Mouse (Mus musculus) left cerebral cortex, postnatal 36 days (tissue): ENCODE results near the gene Plxna4. TPM values are rescaled to one million over a fixed set of nuclear protein-coding genes. Genes with fewer than 3 reads are reported as not detected.
A peak's percentile ranks its signal among the peaks of the same experiment; 100 is the strongest.

Experiments
- DNase-seq, 2 experiments: peaks; one replicate each; pipeline ENCODE4 v3.0.0; 2021 to 2022; ENCODE audit warnings: low spot score in 2 of 2, mixed read lengths in 1 of 2
- intact Hi-C: fragments of 180-260 bp; cut with DNase I; formaldehyde crosslinking; loops from one replicate; pipeline ENCODE4 v1.15.1; 2025
- total RNA-seq, 2 experiments: library from RNA; stranded (reverse); gene quantifications; 2 replicates each; pipeline ENCODE4 v1.2.3; 2021

Plxna4 gene
- total RNA-seq, 2 experiments from 2014 or later, result 62.9 to 70.2 TPM

- intact Hi-C loops, result no loop called here
Measured at GRCm38 (mm10) chr6:32439434-32439833, 148.6 kb downstream of the Plxna4 start.

GRCm38 (mm10) chr6:32437219-32437618 is 150.8 kb downstream of the Plxna4 start:
- intact Hi-C loops, result no loop called here
- no peak for DNase-seq

More at GRCm38 (mm10) chr6:32439434-32439833, 148.6 kb downstream of the Plxna4 start:
- no peak for DNase-seq

GRCm38 (mm10) chr6:32423124-32423523 is 164.9 kb downstream of the Plxna4 start:
- intact Hi-C loops, result no loop called here
- DNase-seq, result no peak

GRCm38 (mm10) chr6:32420610-32421009 is 167.4 kb downstream of the Plxna4 start:
- no peak for DNase-seq
- intact Hi-C loops, result no loop called here

- intact Hi-C loops, result no loop called here
- DNase-seq, result no peak
Measured at GRCm38 (mm10) chr6:32417351-32417750, 170.6 kb downstream of the Plxna4 start.

- DNase-seq, result no peak
- intact Hi-C loops, result no loop called here
Measured at GRCm38 (mm10) chr6:32411325-32411724, 176.7 kb downstream of the Plxna4 start.

GRCm38 (mm10) chr6:32409625-32410024 is 178.4 kb downstream of the Plxna4 start:
- DNase-seq, result no peak
- intact Hi-C loops, result no loop called here

- intact Hi-C loops, result no loop called here
- no peak for DNase-seq
Measured at GRCm38 (mm10) chr6:32407574-32408185, 180.3 kb downstream of the Plxna4 start.

GRCm38 (mm10) chr6:32406316-32407095 is 181.5 kb downstream of the Plxna4 start:
- peak; percentile 29 to 37 for DNase-seq
- intact Hi-C loops, result no loop called here

GRCm38 (mm10) chr6:32402560-32403235 is 185.3 kb downstream of the Plxna4 start:
- DNase-seq, result no peak
- intact Hi-C loops, result no loop called here

GRCm38 (mm10) chr6:32398261-32398660 is 189.7 kb downstream of the Plxna4 start:
- no peak for DNase-seq
- intact Hi-C loops, result no loop called here

GRCm38 (mm10) chr6:32397133-32397730 is 190.8 kb downstream of the Plxna4 start:
- intact Hi-C loops, result no loop called here

GRCm38 (mm10) chr6:32395415-32395814 is 192.6 kb downstream of the Plxna4 start:
- DNase-seq, result no peak
- intact Hi-C loops, result no loop called here

More at GRCm38 (mm10) chr6:32397133-32397730, 190.8 kb downstream of the Plxna4 start:
- peak; percentile 47 to 57 for DNase-seq

GRCm38 (mm10) chr6:32392262-32392661 is 195.7 kb downstream of the Plxna4 start:
- intact Hi-C loops, result no loop called here
- no peak for DNase-seq

- no peak for DNase-seq
- intact Hi-C loops, result no loop called here
Measured at GRCm38 (mm10) chr6:32388276-32388675, 199.7 kb downstream of the Plxna4 start.

- DNase-seq, result no peak
- intact Hi-C loops, result no loop called here
Measured at GRCm38 (mm10) chr6:32386915-32387314, 201.1 kb downstream of the Plxna4 start.

- DNase-seq, result no peak
- intact Hi-C loops, result no loop called here
Measured at GRCm38 (mm10) chr6:32384937-32385336, 203.1 kb downstream of the Plxna4 start.

- no peak for DNase-seq
- intact Hi-C loops, result no loop called here
Measured at GRCm38 (mm10) chr6:32384423-32384822, 203.6 kb downstream of the Plxna4 start.

GRCm38 (mm10) chr6:32381516-32381915 is 206.5 kb downstream of the Plxna4 start:
- intact Hi-C loops, result no loop called here
- no peak for DNase-seq

GRCm38 (mm10) chr6:32377181-32377580 is 210.8 kb downstream of the Plxna4 start:
- peak; percentile 37 to 40 for DNase-seq
- intact Hi-C loops, result no loop called here
